9 mouse cellular contexts compared by ENCODE assay signal in genomic region chr7:137311341-137312110, GRCm38 (mm10). TPM values are rescaled to one million over a fixed set of nuclear protein-coding genes. Genes with fewer than 3 reads are reported as not detected.
DNase-seq lines count a peak whose midpoint lies in the region; ATAC-seq lines count a peak whose summit lies in the region.
"Had no signal": no experiment of that assay in that cellular context is flagged by ENCODE, and none has a peak within 500 bp of the region (broad histone marks: within the 10 kb centered on the region; RNA-seq: fewer than 3 reads in every experiment).

No protein-coding gene starts in this region.

- no peaks in the 10 kb centered on the region for H3K9me3 ChIP-seq in neural tube, embryonic 11.5 days (ENCODE audit: control insufficient read depth, low read length)
- H3K9me3 ChIP-seq in forebrain, embryonic 12.5 days, result no peaks in the 10 kb centered on the region
- no peaks in the 10 kb centered on the region for H3K9me3 ChIP-seq in limb, embryonic 12.5 days
- H3K9me3 ChIP-seq: liver, embryonic 13.5 days had no signal

- peak overlapping the region; percentile 91 for H3K4me2 ChIP-seq in neural tube, embryonic 11.5 days (ENCODE audit: low read depth)
- peak overlapping the region; percentile 60 for H3K4me2 ChIP-seq in forebrain, embryonic 12.5 days
- peak overlapping the region; percentile 92 for H3K4me2 ChIP-seq in limb, embryonic 12.5 days

- WGBS in neural tube, embryonic 11.5 days, result 2% methylated on average over 8 of the region's 8 CpGs
- WGBS in forebrain, embryonic 12.5 days, result 3% methylated on average over 8 of the region's 8 CpGs
- 1% methylated on average over 8 of the region's 8 CpGs for WGBS in limb, embryonic 12.5 days

- H3K4me1 ChIP-seq in neural tube, embryonic 11.5 days (ENCODE audit: control insufficient read depth, insufficient read depth, low read length), result peaks cover 29% of the 10 kb centered on the region
- peaks cover 67% of the 10 kb centered on the region for H3K4me1 ChIP-seq in forebrain, embryonic 12.5 days
- peaks cover 37% of the 10 kb centered on the region for H3K4me1 ChIP-seq in limb, embryonic 12.5 days (replicated peaks)

- DNase-seq in neural tube, embryonic 11.5 days (ENCODE audit: low spot score), result no peak
- no peak for DNase-seq in neural tube, embryonic 10.5 days (ENCODE audit: extremely low spot score, low spot score)
- DNase-seq in left cerebral cortex, postnatal 25 days (ENCODE audit: low spot score in 2 of 2), result no peak
- DNase-seq in left cerebral cortex, adult 11 months (ENCODE audit: low spot score), result no peak
- DNase-seq in left cerebral cortex, adult 8-10 months (ENCODE audit: low spot score in 2 of 2), result no peak
- DNase-seq: liver, embryonic 13.5 days had no signal

- no peak for ATAC-seq in neural tube, embryonic 11.5 days (ENCODE audit: insufficient read depth, low FRiP score, low TSS enrichment)
- ATAC-seq in forebrain, embryonic 12.5 days (ENCODE audit: low FRiP score), result no peak
- no peak for ATAC-seq in limb, embryonic 12.5 days (ENCODE audit: insufficient number of reproducible peaks, insufficient read depth, low FRiP score, low TSS enrichment, low read depth)
- ATAC-seq: Patski had no signal

- H3K27me3 ChIP-seq in neural tube, embryonic 11.5 days (ENCODE audit: control insufficient read depth, insufficient read depth, low read length), result peaks cover 48% of the 10 kb centered on the region
- H3K27me3 ChIP-seq in forebrain, embryonic 12.5 days, result peaks cover 92% of the 10 kb centered on the region
- peaks cover 50% of the 10 kb centered on the region for H3K27me3 ChIP-seq in limb, embryonic 12.5 days

- intact Hi-C loops in left cerebral cortex, postnatal 25 days (cut with DNase I), result loop anchor here (5.0 kb wide), 2 partner anchors 104 to 484 kb away; no protein-coding TSS in a partner anchor

- H3K36me3 ChIP-seq in neural tube, embryonic 11.5 days (ENCODE audit: control insufficient read depth, insufficient read depth, low read length), result no peaks in the 10 kb centered on the region
- no peaks in the 10 kb centered on the region for H3K36me3 ChIP-seq in forebrain, embryonic 12.5 days (replicated peaks)
- peaks cover 21% of the 10 kb centered on the region for H3K36me3 ChIP-seq in limb, embryonic 12.5 days
- H3K36me3 ChIP-seq: liver, embryonic 13.5 days had no signal

- peak overlapping the region; percentile 88 for H3K27ac ChIP-seq in neural tube, embryonic 11.5 days (ENCODE audit: low read depth, low read length)
- H3K27ac ChIP-seq in forebrain, embryonic 12.5 days, result no peak overlapping the region
- H3K27ac ChIP-seq in limb, embryonic 12.5 days, result peak overlapping the region; percentile 91
- H3K27ac ChIP-seq: liver, embryonic 13.5 days had no signal

- H3K4me3 ChIP-seq in neural tube, embryonic 11.5 days (ENCODE audit: low read depth, low read length), result peak overlapping the region; percentile 87
- peak overlapping the region; percentile 61 for H3K4me3 ChIP-seq in forebrain, embryonic 12.5 days (replicated peaks)
- H3K4me3 ChIP-seq in limb, embryonic 12.5 days (replicated peaks), result peak overlapping the region; percentile 93
- H3K4me3 ChIP-seq: liver, embryonic 13.5 days had no signal

- H3K9ac ChIP-seq in neural tube, embryonic 11.5 days (ENCODE audit: low read length), result peak overlapping the region; percentile 81
- H3K9ac ChIP-seq in forebrain, embryonic 12.5 days, result peak overlapping the region; percentile 29; the same call in 1 of the 2 replicates
- peak overlapping the region; percentile 98 for H3K9ac ChIP-seq in limb, embryonic 12.5 days (replicated peaks)
- H3K9ac ChIP-seq: liver, embryonic 13.5 days had no signal

RNA-seq across cellular contexts. Expression of gene Ebf3, which starts 2.7 kb away (rescaled TPM):
- 12.9 and 13.0 TPM in 2 replicates for polyA plus RNA-seq in neural tube, embryonic 11.5 days (2014; fragmentation: Nextera tagmentation; extraction: Ambion mirVana)
- 3.4 and 6.4 TPM in 2 replicates for polyA plus RNA-seq in forebrain, embryonic 12.5 days (2016; fragmentation: Nextera tagmentation; extraction: Ambion mirVana)
- polyA plus RNA-seq in limb, embryonic 12.5 days (2016; fragmentation: Nextera tagmentation; extraction: Ambion mirVana), result 16.9 and 17.6 TPM in 2 replicates
- total RNA-seq in left cerebral cortex, postnatal 25 days (2021), result under 1 TPM; 0.78 to 0.85 TPM
- total RNA-seq in left cerebral cortex, adult 8-10 months (2022), result 1 to 10 TPM in 2 of 4 experiments, under 1 TPM in 2; 0.64 to 2.6 (median 1.1) TPM

Comparison
In these comparisons a context has a peak if more than half of its experiments do, and no peak if none do; other contexts are left out.
1. H3K9ac ChIP-seq: peak in every context shown above with its lines; median percentile 98 in limb, embryonic 12.5 days; 81 in neural tube, embryonic 11.5 days; 29 in forebrain, embryonic 12.5 days.